22 mouse cellular contexts compared by ENCODE assay signal in genomic region chr15:4028960-4029359, GRCm38 (mm10). TPM values are rescaled to one million over a fixed set of nuclear protein-coding genes. Genes with fewer than 3 reads are reported as not detected.
DNase-seq lines count a peak whose midpoint lies in the region; TF ChIP-seq lines count a peak whose summit lies in the region.
"Had no signal": no experiment of that assay in that cellular context is flagged by ENCODE, and none has a peak within 500 bp of the region (broad histone marks: within the 10 kb centered on the region; RNA-seq: fewer than 3 reads in every experiment).

No protein-coding gene starts in this region.

- no peaks in the 10 kb centered on the region for H3K36me3 ChIP-seq in kidney, adult 2 months (ENCODE audit: control insufficient read depth, insufficient read depth, low read length)
- H3K36me3 ChIP-seq: G1E; hindbrain, embryonic 13.5 days; limb, embryonic 15.5 days; lung, embryonic 15.5 days had no signal

- no peak for TF ChIP-seq CTCF in gastrocnemius, adult 2 months (IDR thresholded peaks at IDR 0.05)
- no peak for TF ChIP-seq CTCF in kidney, adult 2 months (conservative IDR thresholded peaks at IDR 0.05; ENCODE audit: insufficient read depth, insufficient read length, low read depth, low read length)
- TF ChIP-seq CTCF in lung, adult 2 months (IDR thresholded peaks at IDR 0.05; ENCODE audit: insufficient read depth, low read length): no peak

- no peaks in the 10 kb centered on the region for H3K27me3 ChIP-seq in kidney, adult 2 months (replicated peaks; ENCODE audit: control insufficient read depth, insufficient read depth, low read length)
- H3K27me3 ChIP-seq: CH12.LX; hindbrain, embryonic 13.5 days; limb, embryonic 15.5 days; lung, embryonic 15.5 days; Patski had no signal

- peaks cover 15% of the 10 kb centered on the region; the same call in 1 of the 2 replicates for H3K4me1 ChIP-seq in kidney, adult 2 months (ENCODE audit: control insufficient read depth, insufficient read depth, low read length)
- peaks cover 5% of the 10 kb centered on the region for H3K4me1 ChIP-seq in lung, adult 2 months (ENCODE audit: control insufficient read depth, insufficient read depth, low read length)

- intact Hi-C loops in gastrocnemius, adult 2 months (cut with DNase I): loop anchor here (5.0 kb wide), 1 partner anchor 67 kb away; no protein-coding TSS in a partner anchor
- intact Hi-C loops in gastrocnemius, postnatal 36 days (cut with DNase I): no loop called here

- TF ChIP-seq POLR2A in kidney, adult 2 months (IDR thresholded peaks at IDR 0.05; ENCODE audit: low read depth, low read length): no peak
- no peak for TF ChIP-seq POLR2A in lung, adult 2 months (IDR thresholded peaks at IDR 0.05; ENCODE audit: borderline replicate concordance, extremely low read depth, low read depth, low read length)

- H3K27ac ChIP-seq in gastrocnemius, adult 2 months: 0 out of 2 replicates have a peak overlapping the region, but pooled peaks have one; percentile 3
- peak overlapping the region; percentile 77 for H3K27ac ChIP-seq in kidney, adult 2 months (ENCODE audit: insufficient read depth, low read depth, low read length)
- H3K27ac ChIP-seq: hindbrain, embryonic 13.5 days; limb, embryonic 15.5 days; liver, embryonic 14.5 days; lung, embryonic 15.5 days had no signal

- no peak overlapping the region for H3K4me3 ChIP-seq in gastrocnemius, adult 2 months
- no peak overlapping the region for H3K4me3 ChIP-seq in kidney, adult 2 months (ENCODE audit: insufficient read depth, low read depth, low read length)
- H3K4me3 ChIP-seq in lung, adult 2 months (replicated peaks; ENCODE audit: extremely low read depth, low read depth, low read length): no peak overlapping the region
- H3K4me3 ChIP-seq: hindbrain, embryonic 13.5 days; limb, embryonic 15.5 days; lung, embryonic 15.5 days had no signal

- no peak for DNase-seq in gastrocnemius, adult 2 months
- no peak for DNase-seq in gastrocnemius, postnatal 36 days
- DNase-seq in kidney, adult 2 months: peak; percentile 62
- DNase-seq in kidney, postnatal 25 days: no peak
- peak; percentile 58 for DNase-seq in cerebellum, adult 9-11 months
- peak; percentile 46 to 65 for DNase-seq in cerebellum, postnatal 14 days
- DNase-seq in lung, adult 2 months: no peak
- DNase-seq: adrenal gland, adult 2 months; B cell, adult 2 months; forebrain, postnatal 0 days; layer of hippocampus, adult 9-11 months; lung, postnatal 36 days; midbrain, embryonic 14.5 days; thymus, adult 18-20 months; thymus, postnatal 36 days had no signal

RNA-seq across cellular contexts. Expression of gene Oxct1, which starts 2.8 kb away (rescaled TPM):
- 100 to 1,000 TPM; 266 to 585 TPM for total RNA-seq in gastrocnemius, adult 2 months (2021)
- 100 to 1,000 TPM; 333 to 385 TPM for total RNA-seq in gastrocnemius, postnatal 36 days (2021)
- 401 and 425 TPM in 2 replicates for polyA plus RNA-seq in kidney, adult 2 months (2012; rRNA removed)
- 26.6 and 31.6 TPM in 2 replicates for polyA plus RNA-seq in lung, adult 2 months (2012; rRNA removed)

RNA-seq across cellular contexts. Expression of gene AW549877, which starts 33.4 kb away (rescaled TPM):
- total RNA-seq in gastrocnemius, adult 2 months (2021): 10 to 100 TPM; 12.6 to 13.4 TPM
- total RNA-seq in gastrocnemius, postnatal 36 days (2021): 10 to 100 TPM in 1 of 2 experiments, 1 to 10 TPM in 1; 9.6 to 10.7 TPM
- 15.3 and 20.5 TPM in 2 replicates for polyA plus RNA-seq in kidney, adult 2 months (2012; rRNA removed)
- 8.8 and 18.7 TPM in 2 replicates for polyA plus RNA-seq in lung, adult 2 months (2012; rRNA removed)

RNA-seq across cellular contexts. Expression of gene Fbxo4, which starts 49.6 kb away (rescaled TPM):
- 1 to 10 TPM; 3.6 to 4.3 TPM for total RNA-seq in gastrocnemius, adult 2 months (2021)
- 1 to 10 TPM; 2.5 to 3.9 TPM for total RNA-seq in gastrocnemius, postnatal 36 days (2021)
- 8.8 and 10.7 TPM in 2 replicates for polyA plus RNA-seq in kidney, adult 2 months (2012; rRNA removed)
- 12.5 and 14.6 TPM in 2 replicates for polyA plus RNA-seq in lung, adult 2 months (2012; rRNA removed)

Comparison
In these comparisons a context has a peak if more than half of its experiments do, and no peak if none do; other contexts are left out.
1. DNase-seq: peak in kidney, adult 2 months (single experiment), cerebellum, adult 9-11 months (single experiment) and cerebellum, postnatal 14 days (2 of 2); none in gastrocnemius, adult 2 months (single experiment), gastrocnemius, postnatal 36 days (0 of 2), kidney, postnatal 25 days (0 of 2) and lung, adult 2 months (single experiment).